Mouse (Mus musculus) adrenal gland, postnatal 4 days (tissue): ENCODE results near the gene Mitf. TPM values are rescaled to one million over a fixed set of nuclear protein-coding genes. Genes with fewer than 3 reads are reported as not detected.

ENCODE experiments used
- DNase-seq, 2 experiments: peaks; one replicate each; pipeline ENCODE4 v3.0.0; 2021 to 2022; ENCODE audit warnings: low spot score in 2 of 2, mixed read lengths in 2 of 2
- total RNA-seq, 2 experiments: library from RNA; stranded (reverse); gene quantifications; 2 replicates each; pipeline ENCODE4 v1.2.3; 2021

The Mitf gene
- total RNA-seq, 2 experiments from 2014 or later: 5.9 to 6.9 TPM

GRCm38 (mm10) chr6:97937897-97938614 lies 131.2 kb downstream of the Mitf start:
- no peak for DNase-seq

GRCm38 (mm10) chr6:97940916-97941315 lies 134.1 kb downstream of the Mitf start:
- DNase-seq: no peak

- no peak for DNase-seq
Observed at GRCm38 (mm10) chr6:97950033-97950881, 143.4 kb downstream of the Mitf start.

GRCm38 (mm10) chr6:97950882-97951245 lies 144.0 kb downstream of the Mitf start:
- DNase-seq: no peak

GRCm38 (mm10) chr6:97951711-97952110 lies 144.9 kb downstream of the Mitf start:
- no peak for DNase-seq

GRCm38 (mm10) chr6:97952845-97953244 lies 146.0 kb downstream of the Mitf start:
- DNase-seq: peak in 1 of 2 experiments; percentile 9

GRCm38 (mm10) chr6:97956121-97956520 lies 149.3 kb downstream of the Mitf start:
- DNase-seq: no peak

- no peak for DNase-seq
Observed at GRCm38 (mm10) chr6:97956636-97957035, 149.8 kb downstream of the Mitf start.

- no peak for DNase-seq
Observed at GRCm38 (mm10) chr6:97958276-97958675, 151.4 kb downstream of the Mitf start.

GRCm38 (mm10) chr6:97961776-97962175 lies 154.9 kb downstream of the Mitf start:
- no peak for DNase-seq

- DNase-seq: no peak
Observed at GRCm38 (mm10) chr6:97962311-97962710, 155.5 kb downstream of the Mitf start.

- DNase-seq: no peak
Observed at GRCm38 (mm10) chr6:97964750-97965149, 157.9 kb downstream of the Mitf start.

- DNase-seq: no peak
Observed at GRCm38 (mm10) chr6:97981668-97982067, 174.8 kb downstream of the Mitf start.

GRCm38 (mm10) chr6:97985658-97986057 lies 178.8 kb downstream of the Mitf start:
- no peak for DNase-seq

- no peak for DNase-seq
Observed at GRCm38 (mm10) chr6:97986417-97986816, 179.6 kb downstream of the Mitf start.

GRCm38 (mm10) chr6:97993507-97993906 lies 186.7 kb downstream of the Mitf start:
- DNase-seq: no peak

GRCm38 (mm10) chr6:97995606-97996307 lies 188.9 kb downstream of the Mitf start:
- DNase-seq: no peak

- DNase-seq: no peak
Observed at GRCm38 (mm10) chr6:98001551-98001950, 194.7 kb downstream of the Mitf start.

- DNase-seq: no peak
Observed at GRCm38 (mm10) chr6:98003114-98003513, 196.3 kb downstream of the Mitf start.

GRCm38 (mm10) chr6:98005566-98005965 lies 198.7 kb downstream of the Mitf start:
- no peak for DNase-seq

- DNase-seq: no peak
Observed at GRCm38 (mm10) chr6:98015066-98015465, 208.2 kb downstream of the Mitf start.

- DNase-seq: no peak
Observed at GRCm38 (mm10) chr6:98015819-98016218, 209.0 kb downstream of the Mitf start.
